Mouse (Mus musculus): ENCODE measurements around the gene Gm10401.

GRCm38 (mm10) chr5:115069611-115070010 lies 28.5 kb downstream of the Gm10401 start:
- no peak for TF ChIP-seq POLR2A (IDR thresholded peaks at IDR 0.05; ENCODE audit: insufficient read depth, low read depth, low read length)
- TF ChIP-seq CTCF (IDR thresholded peaks at IDR 0.05) = no peak
- no peak for TF ChIP-seq EP300 (IDR thresholded peaks at IDR 0.05; ENCODE audit: insufficient read depth, low read depth, low read length)

Data from heart, adult 2 months (tissue).